Mouse (Mus musculus): Measurements from ENCODE around the gene Chtop.

Gene Chtop

DNA sequence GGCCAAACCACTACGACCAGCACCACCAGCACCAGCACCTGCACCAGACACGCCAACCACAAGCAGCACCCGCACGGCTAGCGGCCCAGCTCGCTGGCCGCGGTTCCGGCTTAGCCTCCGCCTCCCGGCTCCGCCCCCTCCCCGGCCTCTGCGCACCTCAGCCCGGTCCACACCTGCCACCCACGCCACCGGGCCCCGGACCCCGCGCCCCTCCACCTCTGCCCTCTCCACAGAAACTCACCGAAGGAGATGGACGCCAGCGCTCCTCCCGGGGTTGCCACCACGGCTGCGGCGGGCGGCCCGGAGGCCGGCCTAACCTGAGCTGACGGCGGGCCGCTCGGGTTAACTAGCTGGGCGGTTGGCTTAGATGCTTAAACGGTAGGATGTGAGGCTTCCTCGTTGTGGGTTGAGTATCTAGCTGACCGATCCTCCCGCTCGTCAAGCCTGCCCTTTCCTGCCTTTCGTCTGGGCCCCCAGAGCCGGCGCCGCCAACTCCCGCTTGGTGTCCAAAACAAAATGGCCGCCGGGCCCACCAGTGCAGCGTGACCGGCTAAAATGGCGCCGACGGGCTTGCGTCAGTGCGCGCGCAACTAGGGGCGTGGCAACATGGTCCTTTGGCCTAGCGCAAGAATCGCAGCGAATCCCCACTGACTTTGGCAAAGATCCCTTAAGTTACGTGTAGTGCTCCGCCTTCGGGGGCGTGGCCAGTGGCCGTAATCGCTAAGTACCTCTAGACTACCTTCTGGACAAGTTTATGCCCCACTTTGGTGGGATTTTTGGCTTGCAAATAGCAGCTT is at the start of gene Chtop:
TSS of gene Chtop (minus strand) at position 549 of the 797 bp plus-strand sequence.
- DNase-seq: peak; percentile 99

- no peak for DNase-seq
Observed at GRCm38 (mm10) chr3:90555954-90556353, 46.7 kb upstream of the Chtop start.

DNA sequence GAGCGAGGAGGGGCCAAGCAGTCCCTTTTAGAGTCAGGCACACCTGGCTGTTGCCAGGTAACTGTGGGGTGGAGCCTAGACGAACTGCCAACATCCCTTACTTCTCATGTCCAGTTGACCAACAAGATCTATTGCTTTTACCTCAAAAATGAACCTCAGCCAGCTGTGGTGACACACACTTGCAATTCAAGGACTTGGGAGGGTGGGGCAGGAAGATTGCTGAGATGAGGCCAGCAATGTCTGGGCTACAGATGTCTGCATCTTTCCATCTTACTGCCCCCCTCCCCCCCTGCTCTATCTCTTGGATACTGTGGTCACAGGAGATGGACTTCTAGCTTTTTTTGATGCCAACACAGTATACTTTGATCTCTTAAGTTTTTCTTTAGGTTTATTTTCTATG is 42.9 kb upstream of the Chtop start:
- DNase-seq: no peak

DNA sequence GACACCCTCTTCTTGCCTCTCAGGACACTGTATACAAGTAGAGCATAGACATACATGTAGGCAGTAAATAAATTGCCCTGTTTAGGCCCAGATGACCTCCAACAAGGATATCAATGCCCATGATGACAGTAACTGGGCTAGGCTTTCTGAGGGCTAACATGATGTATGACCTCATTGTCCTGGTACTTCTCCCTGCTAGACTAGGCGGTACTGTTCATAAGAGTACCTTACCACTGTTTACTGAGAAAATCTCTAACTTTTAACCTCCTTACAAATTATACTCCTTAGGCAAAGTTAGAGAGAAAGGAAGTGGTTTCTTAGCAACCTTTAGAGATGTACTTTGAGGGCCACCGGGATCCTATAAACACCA is 41.1 kb upstream of the Chtop start:
- DNase-seq: no peak

- no peak for DNase-seq
Observed at GRCm38 (mm10) chr3:90549676-90550420, 40.5 kb upstream of the Chtop start.

DNA sequence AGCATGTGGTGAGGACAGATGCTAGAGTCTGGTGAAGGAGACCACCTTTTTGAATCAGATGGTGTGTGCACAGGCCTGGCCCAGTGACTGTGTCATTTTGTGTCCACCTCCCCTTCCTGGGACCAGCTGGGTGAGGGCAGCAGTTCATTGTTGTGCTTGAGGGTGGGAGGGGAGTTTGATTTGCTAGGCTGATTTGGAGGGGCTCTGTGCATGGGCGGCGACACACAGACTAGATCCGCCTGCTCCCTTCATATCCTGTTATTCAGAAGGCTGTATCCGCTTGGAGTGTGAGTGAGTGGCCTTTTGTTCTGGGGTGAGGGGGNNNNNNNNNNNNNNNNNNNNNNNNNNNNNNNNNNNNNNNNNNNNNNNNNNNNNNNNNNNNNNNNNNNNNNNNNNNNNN is 31.6 kb upstream of the Chtop start:
- no peak for DNase-seq

DNA sequence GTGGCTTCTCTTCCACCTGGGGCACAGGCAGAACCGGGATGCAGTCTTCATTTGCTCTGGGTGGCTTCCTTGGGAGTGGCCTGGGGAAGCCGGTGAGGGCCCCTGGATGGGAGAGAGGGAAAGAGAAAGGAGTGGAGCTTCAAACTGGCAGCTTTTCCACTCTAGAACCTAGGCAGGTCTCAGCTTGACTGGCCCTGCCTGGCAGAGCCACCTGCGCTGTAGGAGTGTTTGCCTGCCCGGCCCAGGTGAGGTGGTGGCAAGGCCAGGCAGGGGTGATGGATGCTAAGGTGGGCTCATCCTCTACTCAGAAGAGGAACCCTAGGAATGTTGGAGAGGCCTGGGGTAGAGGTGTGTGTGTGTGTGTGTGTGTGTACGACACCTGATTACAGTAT is 28.6 kb upstream of the Chtop start:
- no peak for DNase-seq

DNA sequence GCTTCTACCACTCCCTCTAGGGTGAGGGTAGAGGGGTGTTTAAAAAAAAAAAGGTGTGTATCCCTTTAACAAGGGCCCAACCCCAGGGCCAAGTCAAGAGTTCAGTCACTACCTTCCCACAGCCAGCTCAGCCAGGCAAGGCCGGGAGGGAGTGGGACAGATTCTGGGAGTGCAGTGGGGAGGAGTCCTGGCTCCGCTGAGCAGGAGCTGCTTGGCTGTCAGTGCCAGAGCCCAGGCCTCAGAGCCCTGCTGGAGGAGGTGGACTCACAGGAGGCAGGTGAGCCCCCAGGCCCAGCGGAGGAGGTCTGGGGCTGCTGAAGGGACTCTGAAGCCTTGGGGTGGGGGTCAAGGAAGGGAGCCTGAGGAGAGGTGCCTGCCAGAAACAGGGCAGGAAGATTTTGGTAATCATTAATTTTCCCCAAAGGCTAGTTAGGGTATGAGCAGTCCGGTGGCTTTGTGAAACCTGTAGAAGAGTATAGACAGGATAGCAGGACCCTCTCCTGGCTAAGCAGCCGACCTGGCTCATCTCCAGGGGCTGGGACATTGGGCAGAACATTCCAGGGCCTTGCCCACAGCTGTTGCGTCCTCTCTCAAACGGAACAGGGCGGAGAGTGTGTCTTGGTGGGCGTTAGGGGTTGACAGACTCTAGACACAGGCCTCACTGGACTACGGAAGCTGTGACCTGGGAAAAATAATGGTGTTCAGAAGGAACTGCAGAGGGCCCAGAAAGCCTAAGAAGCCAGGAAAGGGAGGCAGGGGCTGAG is 28.0 kb upstream of the Chtop start, which contains the start of gene S100a16:
TSS of gene S100a16 (plus strand) at position 114 of the 764 bp plus-strand sequence.
- DNase-seq: no peak

GRCm38 (mm10) chr3:90535446-90535845 is 26.1 kb upstream of the Chtop start:
- no peak for DNase-seq

DNA sequence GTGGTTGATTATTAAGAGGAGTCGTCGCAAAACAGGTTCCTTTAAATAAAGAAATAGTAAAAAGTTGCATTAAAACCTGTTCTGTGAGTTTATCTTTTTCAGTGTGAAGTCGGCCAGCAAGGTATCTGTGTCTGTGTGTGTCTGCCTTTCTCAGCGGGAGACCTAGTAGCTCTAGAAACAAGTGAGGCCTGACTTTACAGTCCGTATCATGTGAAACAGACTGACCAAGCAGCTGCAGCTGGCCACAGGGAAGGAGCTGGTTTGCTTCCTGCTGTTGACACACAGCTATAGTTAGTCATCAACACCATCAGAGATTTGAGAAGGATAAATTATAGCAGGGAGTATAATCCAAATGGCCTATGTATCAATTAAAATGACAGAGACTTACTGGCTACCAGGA is 22.4 kb upstream of the Chtop start:
- DNase-seq: no peak

DNA sequence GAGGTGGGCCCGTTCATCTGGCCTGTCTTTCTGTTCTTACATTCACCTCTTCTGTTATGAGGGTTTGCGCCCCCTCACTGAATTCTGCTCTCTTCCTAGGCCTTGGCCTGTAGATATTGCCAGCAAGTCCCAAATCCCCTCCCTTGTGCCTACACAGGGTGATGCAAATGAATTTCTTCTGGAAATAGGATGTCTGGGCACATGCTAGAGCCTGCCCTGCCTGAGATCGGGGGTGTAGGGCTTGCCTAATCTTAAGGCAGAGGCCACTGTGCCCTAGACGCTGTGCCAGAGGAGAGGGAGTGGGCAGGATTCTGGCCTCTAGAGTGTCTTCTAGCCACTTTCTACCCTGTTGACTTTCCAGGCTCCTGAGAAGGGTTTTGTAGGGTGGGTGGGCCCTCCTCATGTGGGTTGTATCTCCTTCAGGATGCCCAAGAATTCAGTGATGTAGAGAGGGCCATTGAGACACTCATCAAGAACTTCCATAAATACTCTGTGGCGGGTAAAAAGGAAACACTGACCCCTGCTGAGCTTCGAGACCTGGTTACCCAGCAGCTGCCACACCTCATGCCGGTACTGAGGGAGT is 18.1 kb upstream of the Chtop start:
- DNase-seq: no peak

- no peak for DNase-seq
Observed at GRCm38 (mm10) chr3:90526580-90526979, 17.3 kb upstream of the Chtop start, which contains the start of gene S100a14. Gene S100a14, plus strand, starts transcription at chr3:90526856.

GRCm38 (mm10) chr3:90526076-90526475 is 16.8 kb upstream of the Chtop start:
- no peak for DNase-seq

- peak; percentile 32 to 43 for DNase-seq
Observed at GRCm38 (mm10) chr3:90525421-90525820, 16.1 kb upstream of the Chtop start.

GRCm38 (mm10) chr3:90517711-90518110 is 8.4 kb upstream of the Chtop start:
- no peak for DNase-seq

DNA sequence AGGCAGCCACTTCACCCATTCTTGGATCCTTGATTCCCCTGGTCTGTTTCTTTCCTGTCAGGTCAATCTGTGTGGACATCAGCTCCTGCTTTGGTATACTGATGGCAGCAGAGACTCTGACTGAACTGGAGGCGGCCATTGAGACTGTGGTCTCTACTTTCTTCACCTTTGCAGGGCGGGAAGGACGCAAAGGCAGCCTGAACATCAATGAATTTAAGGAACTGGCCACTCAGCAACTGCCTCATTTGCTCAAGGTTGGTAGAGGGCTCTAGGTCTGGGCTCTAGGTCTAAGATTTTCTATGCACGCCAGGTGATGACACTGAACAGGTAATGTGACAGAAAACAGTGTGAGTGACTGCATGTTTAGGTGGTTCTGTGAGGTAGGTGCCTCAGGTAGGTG is 6.5 kb upstream of the Chtop start:
- DNase-seq: no peak

- no peak for DNase-seq
Observed at GRCm38 (mm10) chr3:90515242-90515641, 5.9 kb upstream of the Chtop start.

GRCm38 (mm10) chr3:90514691-90515090 is 5.4 kb upstream of the Chtop start:
- peak; percentile 57 to 60 for DNase-seq

- peak; percentile 27 to 30 for DNase-seq
Observed at GRCm38 (mm10) chr3:90513796-90514590, 4.7 kb upstream of the Chtop start, which contains the start of the genes S100a1 and S100a13. Gene S100a1, minus strand, starts transcription at chr3:90514392. Gene S100a13, plus strand, starts transcription at chr3:90514435.

DNA sequence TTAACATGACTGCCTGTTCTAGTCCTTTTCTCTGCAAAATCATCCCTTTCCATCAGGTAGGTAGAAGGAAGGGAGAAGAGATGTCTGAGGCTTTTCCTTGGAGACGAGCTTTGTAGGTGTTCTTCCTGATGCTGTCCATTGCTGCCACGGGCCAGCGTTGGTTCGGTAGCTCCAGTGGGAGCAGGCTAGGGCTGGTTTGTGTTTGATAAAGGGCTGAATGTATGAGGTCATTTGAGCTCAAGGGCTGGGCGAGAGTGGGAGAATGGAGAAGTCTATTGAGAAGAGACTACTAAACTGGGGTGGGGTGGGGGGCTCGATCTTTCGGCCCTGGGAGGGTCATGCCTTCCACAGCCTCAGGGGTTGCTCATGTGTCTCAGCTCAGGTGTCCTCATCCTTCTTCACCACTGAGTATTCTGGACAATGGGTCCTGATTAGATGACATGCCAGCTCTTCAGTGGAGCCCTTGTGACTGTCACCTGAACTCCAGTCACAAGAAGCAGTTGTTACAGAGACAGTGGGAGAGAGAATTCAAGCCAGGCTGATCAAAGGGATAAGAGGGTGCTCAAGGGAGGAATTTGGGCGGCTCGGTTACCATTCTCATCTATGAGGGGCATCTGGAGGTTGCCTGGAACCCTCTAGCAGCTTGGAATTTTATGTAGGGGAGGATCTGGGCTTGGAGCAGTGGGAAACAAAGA is 3.8 kb upstream of the Chtop start:
- DNase-seq: no peak

GRCm38 (mm10) chr3:90512276-90512675 is 3.0 kb upstream of the Chtop start:
- DNase-seq: no peak

Data from B cell, adult 2 months (primary cell).